Mouse (Mus musculus) thymus, postnatal 10 days (tissue): Measurements from ENCODE around the gene Prps1l1.

Experiments
- DNase-seq, 2 experiments: peaks; one replicate each; pipeline ENCODE4 v3.0.0; 2021; ENCODE audit warnings: low spot score in 2 of 2

The Prps1l1 gene

DNA sequence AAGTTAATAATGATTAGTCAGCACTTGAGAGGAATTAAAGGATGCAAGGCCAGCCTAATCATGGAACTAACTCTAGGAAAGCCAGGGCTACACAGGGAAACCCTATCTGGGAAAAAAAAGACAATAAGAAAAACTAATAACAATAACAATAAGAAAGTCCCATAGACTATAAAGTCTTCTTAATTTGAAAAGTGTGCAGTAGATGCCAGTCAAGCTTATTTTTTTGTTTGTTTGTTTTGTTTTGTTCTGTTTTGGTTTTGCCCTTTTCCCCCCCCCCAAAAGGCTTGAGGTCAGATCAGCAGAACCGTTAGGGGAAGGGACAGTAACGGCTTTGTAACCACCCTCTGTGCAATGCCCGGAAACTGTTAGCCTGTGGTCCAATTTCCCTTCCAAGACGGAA, at the start of gene Prps1l1:
Gene Prps1l1, plus strand, starts transcription at position 301 of the 400 bp plus-strand sequence.
- no peak for DNase-seq

DNA sequence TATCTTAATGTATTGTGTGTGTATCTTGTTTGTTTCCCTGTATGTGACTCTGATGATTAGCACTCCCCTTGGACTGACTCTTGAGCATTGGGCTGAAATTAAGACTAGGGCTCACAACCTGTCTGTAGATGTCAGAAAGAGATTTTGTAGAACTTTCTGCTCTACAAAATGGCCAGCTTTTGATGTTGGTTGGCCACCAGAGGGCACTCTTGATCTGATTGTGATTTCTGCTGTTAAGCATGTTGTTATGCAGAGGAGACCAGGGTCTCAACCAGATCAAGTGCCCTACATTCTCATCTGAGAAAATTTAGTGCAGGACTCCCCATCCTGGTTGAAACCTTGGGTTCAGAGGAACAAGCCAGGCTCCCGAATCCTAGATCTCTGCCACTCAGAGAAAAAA, 46.6 kb upstream of the Prps1l1 start:
- DNase-seq: peak in 1 of 2 experiments; percentile 49

DNA sequence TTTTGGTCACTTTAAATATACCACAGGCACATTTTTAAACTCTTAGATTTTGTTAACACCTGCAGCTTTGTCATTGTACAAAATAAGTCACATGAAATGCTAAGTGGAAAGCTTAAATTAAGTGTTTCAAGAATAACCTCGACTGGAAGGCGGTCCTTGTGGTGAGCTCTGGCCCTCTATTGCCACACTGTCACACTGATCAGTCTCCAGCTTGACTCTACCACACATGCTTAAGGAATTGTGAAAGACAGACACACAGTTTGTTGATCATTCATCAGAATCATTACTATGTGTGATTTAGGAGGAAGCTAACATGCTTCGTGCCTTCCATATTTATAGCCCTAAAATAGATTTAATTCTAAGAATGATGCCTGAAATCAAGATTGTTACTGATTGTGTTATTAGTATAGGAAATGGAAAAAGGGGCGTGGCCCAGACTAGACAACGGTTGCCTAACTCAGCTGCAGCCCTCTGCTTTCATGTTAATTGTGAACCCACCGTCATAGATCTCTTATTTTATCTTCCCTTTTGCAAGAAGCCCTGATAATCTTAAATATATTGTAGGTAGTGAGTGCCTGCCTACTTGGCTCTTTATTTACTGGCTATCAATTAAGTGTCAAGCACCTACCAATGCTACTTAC, 35.4 kb upstream of the Prps1l1 start:
- DNase-seq: no peak

DNA sequence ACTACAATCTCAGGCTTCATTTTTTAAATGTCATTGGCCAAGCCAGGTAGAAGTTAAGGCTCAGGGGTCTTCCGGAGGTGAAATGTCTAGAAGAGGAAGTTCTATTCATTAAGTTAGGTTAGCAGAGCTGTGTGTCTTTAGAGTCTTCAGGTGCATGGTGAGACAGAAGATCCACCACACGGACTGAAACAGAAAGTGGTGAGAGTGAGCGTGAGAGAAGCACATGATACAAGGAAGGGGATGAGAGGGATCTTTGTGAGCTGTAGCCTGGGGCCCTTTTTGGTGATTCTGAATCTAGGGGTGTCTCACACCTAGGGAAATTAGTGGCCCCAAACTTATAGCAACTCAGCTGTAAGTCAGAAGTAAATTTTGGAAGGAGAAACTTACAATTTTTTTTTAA, 8.6 kb upstream of the Prps1l1 start:
- no peak for DNase-seq

DNA sequence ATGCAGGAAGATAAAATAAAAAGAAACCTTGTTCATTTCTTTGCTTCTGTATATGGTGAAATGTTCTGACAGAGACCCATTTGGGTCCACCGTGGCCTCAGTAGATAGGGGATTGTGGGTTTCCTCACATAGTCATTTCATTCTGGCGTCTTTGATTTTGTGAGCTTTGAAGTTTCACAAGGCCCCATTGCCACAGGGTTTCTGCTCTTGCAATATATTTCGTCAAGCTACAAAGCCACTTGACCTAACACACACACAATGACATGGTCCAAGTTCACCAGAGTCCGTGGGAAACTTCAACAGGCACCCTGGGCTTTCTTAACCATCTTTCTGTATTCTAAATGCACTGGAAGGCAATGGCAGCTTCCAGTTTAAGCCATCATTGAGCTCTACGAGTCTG, 1.3 kb downstream of the Prps1l1 start:
- DNase-seq: no peak

DNA sequence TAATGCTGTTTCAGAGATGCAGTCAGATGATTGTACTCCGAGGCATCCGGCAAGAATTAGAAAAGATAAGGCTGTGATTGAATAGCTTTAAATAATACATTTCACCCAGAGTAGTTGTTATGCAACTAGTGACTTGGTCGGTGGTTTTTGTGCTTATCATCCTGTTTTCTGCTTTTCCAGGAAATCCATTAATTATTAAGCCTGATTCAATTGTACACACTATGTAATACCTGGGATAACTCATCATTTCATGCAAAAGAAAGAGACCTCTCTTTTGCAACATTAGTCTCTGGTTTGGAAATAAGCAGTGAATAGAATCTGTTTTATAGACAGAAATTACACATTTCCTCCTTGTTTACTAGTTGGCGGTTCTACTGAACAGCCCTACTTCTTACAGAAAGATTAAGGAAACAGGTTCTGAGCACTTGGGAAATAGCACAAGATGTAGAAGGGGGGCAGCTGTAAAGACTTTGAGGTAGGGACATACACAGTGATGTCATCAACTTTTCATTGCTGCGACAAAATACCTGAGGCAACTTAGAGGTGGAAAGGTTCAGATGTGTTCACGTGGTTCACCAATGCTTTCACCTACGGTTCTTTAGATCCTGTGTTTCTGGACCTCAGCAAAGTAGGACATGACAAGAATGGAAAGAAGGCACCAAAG, 5.1 kb downstream of the Prps1l1 start:
- no peak for DNase-seq

DNA sequence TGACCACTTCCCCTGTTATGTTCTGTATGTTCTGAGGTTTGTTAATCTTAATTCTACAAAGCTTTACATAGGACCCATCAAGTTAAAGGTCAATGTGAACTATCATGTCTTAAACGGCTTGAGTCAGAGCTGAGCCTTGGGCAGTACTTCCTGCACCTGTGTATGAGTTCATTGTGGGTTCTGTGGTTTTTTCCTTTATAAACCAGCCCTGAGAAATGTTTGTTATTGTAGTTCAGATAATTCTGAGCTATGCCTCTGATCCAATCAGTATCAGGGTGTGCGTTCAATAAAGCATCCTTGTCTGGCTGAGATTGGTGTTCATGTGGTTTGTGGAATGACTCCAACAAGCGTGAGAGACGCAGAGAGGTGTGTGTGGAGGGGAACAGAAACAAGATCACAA, 5.8 kb downstream of the Prps1l1 start:
- DNase-seq: no peak

DNA sequence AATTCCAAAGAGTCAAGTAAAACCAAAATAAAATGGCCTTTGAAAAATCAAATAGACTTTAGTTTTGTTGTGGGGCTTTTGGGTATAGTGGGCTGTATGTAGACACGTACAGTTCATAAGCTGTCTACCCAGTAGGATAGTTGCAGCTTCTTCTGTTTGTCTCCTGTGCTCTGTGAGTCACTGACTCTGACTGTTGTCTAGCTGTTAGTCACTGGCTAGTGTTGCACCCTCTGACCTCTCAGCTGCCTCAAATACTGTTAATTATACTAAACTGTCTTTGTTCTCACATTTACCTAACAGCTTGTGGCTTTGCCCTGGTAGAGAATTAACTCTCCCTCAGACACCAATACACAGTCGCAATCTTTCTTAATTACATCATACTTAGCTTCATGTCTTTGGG, 7.3 kb downstream of the Prps1l1 start:
- DNase-seq: no peak

DNA sequence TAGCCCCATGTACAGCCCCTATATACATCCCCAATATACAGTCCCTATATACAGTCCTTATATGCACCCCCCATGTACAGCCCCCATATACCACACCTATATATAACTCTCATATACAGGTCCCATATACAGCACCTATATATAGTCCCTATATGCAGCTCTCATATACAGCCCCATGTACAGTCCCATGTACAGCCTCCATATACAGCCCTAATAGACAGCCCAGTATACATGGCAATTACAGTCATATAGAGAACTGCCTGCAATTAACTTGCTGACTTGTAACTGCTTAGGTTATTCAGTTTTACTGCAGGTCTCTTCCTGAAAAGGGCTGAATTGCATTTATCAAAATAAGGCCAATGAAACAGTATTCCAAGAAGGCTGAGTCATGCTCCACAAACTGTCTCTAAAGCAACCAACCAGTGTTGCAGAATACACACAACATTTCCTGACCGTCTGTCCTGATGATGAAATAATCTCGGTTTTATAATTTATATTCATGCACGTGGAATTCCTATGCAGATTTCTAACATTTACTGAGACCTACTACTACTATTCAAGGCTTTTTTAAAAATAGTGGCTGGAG, 13.1 kb downstream of the Prps1l1 start:
- no peak for DNase-seq

DNA sequence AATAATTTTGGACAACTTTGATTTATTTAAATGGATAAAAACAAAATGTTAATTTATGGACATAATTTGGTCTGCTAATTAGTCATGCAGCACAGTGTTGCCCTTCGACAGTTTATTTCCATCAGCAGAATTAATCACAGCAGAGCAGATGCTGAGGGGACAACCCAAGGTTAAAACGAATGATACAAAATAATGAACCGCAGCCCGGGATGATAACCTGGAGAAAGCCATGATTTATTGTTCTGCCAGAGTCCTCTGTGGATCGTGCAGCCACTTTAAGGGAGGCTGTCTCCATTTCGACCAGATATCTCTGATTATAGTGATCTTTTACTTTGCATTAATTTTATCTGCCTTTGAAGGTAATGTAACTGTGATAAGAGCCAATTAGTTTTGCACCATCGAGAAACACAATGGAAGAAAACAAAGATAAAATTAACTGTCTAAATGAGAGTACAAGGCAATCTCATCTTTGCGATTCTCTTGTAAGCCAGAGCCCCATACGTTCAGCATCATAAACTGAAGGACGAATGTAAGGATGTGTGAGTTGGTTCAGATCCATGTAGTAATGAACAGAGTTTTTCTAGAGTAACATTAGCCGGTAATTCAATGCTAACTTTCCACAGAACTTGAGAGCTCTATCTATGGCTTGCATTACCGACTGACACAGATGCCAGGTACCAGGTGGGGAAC, 14.4 kb downstream of the Prps1l1 start:
- DNase-seq: no peak

DNA sequence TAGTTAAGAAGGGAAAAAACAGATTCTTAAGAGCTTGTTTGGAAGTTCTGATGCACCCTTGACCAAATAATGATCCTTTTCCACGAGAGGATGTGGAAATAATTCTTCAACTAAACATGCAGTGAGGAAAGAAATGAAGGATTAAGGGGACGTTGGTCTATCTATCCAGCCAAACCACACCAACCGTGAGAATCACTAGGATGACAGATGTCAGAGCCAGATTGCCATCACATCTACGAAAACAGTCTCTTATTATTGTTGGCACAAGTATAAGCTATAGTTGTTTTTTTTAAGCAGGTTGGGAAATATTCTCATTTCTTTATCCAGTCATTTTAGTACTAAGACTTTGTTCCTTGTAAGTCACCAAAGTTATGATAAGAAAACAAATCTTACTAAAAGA, 15.8 kb downstream of the Prps1l1 start:
- no peak for DNase-seq

DNA sequence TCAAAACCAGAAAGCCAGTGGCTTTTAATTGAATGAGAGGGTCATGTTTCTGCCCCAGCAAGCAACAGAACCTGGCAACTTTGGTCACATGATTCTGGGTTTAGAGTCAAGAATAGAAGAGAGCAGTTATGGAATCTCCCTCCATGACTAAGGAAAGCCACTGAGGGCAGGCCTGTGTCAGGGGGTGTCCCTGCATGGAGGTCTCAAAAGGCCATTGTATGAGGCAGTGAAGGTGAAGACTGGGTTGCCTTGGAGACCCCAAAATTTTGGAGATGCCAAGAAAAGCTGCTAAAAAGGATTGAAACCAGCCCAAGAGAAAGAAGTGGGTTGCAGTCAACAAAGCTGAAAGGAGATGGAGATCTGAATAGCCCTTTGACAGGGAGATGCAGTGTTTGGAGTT, 21.2 kb downstream of the Prps1l1 start:
- no peak for DNase-seq

DNA sequence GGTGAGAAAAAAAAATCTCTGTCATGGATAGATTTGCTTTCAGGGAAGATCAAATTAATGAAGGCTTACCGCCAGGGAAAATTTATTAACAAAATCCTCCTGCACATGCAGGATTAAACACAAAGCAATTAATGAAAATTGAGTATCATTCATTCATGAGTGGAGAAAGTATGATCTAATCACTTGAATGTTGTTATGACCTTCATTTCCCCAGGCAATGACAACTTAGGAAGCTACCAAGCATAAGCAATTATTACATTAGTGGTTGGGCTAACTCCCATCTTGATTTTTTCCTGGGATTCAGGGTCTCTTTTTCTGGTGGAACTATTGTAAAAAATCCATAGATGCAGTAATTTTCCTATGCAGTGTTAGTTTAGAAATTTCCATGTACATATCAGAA, 23.3 kb downstream of the Prps1l1 start:
- DNase-seq: no peak

DNA sequence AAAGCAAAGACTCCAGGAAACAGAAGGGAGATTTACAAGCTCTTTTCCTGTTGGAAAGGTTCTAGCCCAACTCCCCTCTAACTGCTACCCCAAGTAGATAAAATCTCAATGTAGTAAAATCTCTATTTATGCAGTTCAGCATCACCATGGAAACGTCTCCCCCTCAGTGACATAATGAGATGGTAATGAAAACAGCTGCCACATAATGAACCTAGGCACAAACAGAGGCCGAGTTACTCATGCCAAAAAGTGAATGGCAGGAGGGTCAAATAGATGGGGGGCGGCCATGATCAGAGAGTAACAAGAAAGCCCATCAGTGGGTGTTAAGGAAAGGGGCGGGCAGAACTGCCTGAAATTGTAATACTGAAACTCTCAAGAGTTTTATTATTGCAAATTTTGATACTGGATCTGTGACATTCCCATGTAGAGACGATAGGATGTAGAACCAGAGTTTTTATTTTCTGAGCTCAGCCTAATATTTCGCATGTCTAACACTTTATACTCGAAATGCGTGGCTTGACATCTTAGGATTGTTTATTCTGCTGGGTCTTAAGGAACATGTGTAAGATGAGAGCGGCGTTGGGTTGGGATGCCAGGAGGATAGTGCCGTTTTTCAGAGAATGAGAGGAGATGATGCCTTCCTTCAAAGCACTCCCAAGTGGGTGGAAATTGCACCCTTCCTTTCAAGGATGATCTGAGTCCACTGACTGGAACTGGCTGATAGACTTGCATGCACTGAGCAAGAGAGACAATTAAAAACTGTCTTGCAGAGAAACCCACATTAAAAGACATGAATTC, 24.0 kb downstream of the Prps1l1 start:
- DNase-seq: no peak

DNA sequence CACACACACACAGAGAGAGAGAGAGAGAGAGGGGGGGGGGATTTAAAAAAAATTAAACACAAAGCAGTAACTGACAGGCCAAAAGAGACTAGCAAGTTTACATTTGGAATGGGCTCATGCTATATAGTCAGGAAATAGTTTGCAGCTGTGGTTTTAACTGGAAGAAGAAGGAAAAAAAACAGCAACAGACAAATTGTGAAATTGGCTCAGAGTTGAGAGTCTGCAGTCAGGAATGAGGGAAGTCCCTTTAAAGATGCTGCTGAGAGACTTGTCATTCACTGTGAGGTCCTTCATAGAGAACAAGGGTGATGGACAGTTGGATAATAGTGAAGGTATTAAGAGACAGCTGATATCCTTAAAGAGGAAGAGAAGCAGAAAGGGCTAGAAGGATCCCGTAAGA, 26.9 kb downstream of the Prps1l1 start:
- no peak for DNase-seq

DNA sequence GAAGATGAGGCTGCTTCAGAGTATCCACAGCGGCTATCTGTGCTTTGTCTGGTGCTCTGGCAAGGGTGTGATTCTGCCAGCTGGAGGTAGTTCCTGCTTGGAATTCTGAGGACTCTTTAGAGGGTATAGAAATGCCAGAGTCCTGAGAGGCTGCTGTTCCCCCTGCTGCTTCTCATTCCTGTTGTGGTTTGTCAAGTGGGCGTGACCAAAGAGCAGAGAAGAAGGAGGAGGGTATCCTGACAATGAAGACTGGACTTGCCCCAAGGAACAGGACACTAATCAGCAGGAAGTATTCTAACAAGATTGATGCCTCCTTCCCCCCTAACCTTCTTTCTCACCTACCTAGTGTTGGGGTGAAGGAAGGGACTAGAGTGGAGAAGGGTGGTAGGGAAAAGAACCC, 29.4 kb downstream of the Prps1l1 start:
- no peak for DNase-seq

DNA sequence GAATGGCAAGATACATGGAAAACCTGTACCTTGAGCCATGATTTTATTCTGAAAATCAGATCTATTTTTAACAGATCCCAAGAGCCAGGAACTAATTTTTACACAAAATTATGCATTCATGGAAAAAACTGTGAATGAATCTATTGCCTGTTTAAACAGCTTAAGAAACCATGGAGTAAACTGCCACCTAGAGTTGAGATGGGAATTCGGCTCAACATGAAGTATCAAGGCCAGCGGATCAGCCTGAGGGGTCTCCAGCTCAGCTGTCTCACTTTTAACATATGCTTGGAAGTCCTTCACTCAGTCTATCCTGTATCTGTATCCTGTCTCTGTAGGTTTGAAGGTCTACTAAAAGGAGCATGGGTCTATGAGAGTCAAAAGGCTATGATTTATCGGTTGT, 31.5 kb downstream of the Prps1l1 start:
- no peak for DNase-seq

DNA sequence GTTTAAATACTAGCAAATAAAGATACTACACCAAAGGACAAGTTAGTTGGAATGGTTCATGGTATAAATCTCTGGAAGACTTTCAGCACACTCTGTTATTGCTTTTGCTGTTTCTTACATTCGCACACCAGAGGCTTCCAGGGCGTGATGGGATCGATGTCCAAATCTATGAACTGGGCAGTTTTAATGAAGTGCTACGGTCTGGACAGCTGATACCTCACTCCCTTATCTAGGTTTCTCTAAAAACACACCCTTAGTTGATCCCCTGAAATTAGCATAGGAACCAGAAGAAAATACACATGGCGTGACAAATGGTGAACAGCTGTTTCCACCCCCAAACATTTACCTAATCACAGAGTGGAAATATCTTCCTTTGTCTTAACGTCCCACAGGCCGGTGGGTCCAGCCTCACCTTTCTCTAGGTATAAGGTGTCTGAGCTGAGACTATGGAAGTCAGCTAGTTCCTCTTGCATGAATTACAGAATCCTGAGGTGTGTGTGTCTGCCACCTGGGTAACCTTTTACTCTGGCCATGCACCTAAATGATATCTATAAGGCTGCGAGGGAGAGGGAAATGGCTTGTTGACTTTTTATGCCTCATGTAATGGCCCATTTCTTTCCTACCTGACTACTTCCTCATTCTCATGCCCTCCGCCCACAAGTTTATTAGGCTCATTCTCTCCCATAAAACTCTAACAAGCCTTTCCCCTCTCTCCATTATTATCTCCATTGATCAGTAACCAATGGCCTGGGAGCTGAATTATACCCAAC, 32.1 kb downstream of the Prps1l1 start:
- DNase-seq: no peak

DNA sequence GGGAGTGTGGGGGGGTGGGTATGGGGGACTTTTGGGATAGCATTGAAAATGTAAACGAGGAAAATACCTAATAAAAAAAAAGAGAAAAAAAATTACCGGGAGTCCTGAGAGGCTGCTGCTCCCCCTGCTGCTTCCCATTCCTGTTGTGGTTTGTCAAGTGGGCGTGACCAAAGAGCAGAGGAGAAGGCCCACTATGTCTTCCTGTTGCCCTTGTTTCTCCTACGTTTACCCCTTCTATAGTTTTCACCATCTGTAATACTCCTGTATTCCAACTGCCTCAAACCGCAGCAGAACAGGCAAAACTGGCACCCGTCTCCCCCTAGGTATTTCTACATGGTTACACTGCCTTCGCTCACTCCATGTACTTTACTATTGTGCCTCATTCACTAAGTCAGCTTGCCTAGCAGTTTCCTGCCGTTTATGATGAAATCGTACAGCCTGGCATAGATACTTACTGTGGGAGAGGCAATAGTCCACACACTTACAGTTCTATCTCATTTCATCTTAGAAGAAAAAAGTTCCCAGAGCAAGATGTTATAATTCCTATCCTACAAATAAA, 34.2 kb downstream of the Prps1l1 start:
- no peak for DNase-seq

DNA sequence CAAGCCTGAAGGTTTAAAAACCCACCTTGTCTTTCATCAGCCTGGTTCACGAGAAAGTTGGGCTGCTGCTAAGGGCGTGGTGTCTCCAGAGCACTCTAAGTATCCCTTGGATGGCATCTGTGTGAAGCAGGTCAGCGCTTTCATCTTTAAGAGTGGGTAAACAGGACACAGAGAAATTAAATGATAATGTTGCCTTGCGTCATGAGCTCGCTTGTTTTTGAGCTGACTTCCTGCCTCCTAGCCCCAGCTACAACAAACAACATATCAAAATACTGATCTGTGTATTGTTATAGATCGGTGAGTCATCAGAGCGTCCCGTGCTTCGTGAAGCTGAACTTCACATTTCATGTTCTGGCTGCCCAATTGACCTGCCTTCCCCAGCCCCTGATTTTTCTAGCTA, 36.7 kb downstream of the Prps1l1 start:
- no peak for DNase-seq

DNA sequence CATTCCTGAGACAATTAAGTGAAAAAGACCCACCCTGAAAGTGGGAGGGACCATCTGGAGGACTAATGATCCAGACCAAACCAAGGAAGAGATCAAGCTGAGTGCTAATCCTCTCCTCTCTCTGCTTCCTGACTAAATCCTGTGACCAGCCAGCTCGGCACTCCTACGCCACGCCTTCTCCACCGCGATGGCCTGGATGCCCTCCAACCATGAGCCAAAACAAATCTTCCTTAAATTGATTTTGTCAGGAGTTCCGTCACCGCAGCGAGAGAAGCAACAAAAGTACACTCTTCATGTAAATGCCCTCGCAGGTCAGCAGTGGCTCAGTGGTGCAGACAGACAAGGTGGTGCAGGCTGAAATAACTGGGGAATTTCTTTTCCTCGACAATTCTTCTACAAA, 37.5 kb downstream of the Prps1l1 start:
- no peak for DNase-seq
